Mouse (Mus musculus): ENCODE results near the gene Zfp658.

The Zfp658 gene

DNA sequence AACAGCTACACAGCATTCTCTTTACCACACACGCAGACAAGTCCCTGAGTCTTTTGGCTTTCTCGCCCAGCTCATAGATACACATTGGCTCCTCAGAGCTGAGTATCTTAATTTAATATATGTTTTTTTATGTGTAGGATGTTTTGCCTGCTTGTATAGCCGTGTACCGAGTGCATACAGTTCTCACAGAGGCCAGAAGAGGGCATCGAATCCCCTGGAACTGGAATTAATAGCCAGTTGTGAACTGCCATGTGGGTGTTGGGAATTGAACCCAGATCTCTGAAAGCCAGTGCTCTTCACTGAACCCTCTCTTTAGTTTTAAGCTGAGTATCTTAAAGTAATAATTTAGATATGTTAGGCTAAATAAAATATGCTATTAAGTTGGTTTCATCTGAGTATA lies 22.7 kb downstream of the Zfp658 start:
- no peak for DNase-seq

DNA sequence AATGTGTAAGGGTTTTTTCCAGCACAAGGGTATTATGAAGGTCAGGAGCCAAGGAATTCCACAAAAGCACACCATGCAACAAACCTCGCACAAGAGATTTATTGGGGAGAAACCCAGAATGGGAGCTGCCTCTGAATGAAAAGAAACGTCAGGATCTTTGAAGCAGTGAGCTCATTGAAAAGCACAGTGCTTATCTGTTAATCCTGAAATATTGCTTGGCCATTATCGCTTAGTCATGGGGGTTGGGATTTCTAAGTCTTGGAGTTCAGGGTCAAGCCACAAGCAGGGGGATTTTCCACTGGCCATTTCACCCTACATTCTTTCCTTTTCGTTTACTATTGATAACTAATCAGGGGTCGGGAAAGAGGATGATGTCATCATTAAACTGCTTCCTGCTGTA lies 39.8 kb downstream of the Zfp658 start:
- no peak for DNase-seq

DNA sequence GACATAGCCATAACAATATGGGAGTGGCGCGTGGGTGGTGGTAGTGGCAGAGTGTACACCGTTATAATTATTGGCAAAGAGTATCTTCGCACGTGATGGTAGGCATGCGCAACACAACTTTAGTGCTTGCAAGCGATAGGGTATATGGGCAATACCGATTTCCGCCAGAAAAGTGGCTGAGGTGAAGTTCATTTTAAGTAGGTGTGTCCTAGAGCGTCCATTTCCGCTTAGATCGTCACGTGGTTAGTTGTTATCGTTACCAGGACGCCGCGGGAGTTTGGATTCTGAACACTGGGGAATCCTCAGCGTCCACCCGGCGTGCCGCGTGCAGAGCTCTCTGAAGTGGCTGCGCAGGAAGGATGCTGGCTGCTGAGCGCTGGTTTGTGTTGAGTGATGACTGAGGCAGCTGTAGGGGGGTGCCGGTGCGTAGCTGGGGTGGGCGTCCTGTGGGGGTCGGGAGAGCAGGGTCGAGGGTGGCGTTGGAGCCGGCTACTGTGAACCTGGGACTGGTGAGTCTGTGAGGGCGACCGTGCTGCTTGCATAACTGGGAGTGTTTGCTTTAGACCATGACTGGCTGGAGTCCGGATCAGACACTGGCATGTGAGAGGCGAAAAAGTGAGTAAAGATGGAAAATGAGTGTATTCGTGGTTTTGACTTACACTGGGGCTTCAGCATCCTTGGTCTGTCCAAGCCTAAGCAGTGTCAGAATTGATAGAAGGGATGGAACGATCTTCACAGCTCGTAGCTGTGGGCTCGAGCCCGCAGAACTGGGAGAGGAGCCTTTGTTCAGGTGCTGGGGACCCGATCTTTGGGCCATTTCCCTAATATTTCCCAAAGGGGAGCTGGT lies 45.1 kb downstream of the Zfp658 start, which contains the start of gene Zfp819:
Zfp819 (plus strand) TSS at position 274 of the 847 bp plus-strand sequence.
- DNase-seq: no peak

DNA sequence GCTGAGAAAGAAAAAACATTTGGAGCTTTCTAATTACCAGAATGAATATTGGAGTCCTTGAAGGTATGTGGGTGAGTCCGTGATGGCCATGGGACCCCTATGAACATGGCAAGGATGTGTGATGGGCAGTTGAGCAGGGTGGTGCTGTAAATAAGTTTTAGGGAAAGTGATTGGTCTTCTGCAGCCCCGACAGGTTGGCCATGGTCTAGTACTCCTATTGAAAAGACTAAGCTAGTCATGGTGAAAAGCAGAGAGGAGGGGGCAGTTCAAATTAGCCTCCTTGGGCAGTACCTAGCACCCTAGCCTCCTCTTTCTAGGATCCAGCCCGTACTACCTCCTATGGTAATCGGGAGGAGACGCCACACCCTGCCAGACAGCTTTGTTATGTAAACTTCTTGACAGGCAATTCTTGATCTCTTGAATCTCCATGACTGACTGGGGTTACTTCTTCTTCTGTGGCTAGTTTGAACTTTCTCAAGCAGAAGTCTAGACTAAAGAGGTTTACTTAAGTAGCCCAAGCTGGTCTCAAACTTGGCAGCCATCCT lies 45.8 kb downstream of the Zfp658 start:
- no peak for DNase-seq

DNA sequence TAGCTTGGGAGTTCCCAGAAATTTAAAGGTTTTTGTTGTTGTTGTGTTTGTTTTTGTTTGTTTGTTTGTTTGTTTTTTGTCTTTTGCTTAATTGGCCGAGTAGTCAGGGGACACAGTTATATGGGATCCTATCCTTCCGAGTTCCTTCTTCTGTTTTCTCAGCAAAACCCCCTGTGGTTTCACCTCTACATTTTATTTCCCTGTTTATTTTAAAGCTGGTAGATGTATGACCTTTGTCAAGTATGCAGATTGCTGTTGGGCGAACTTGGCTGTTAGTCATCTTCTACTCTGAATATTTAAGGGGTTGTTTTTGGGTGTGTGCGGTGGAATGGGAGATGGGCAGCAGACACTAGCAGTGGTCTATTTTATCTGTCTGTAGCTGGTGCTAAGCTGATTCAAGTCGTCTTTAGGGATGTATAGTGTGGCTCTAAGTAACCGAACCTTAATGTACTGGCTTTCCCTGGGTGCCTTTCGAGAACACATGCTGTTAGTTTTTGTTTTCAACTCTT lies 46.3 kb downstream of the Zfp658 start:
- no peak for DNase-seq

DNA sequence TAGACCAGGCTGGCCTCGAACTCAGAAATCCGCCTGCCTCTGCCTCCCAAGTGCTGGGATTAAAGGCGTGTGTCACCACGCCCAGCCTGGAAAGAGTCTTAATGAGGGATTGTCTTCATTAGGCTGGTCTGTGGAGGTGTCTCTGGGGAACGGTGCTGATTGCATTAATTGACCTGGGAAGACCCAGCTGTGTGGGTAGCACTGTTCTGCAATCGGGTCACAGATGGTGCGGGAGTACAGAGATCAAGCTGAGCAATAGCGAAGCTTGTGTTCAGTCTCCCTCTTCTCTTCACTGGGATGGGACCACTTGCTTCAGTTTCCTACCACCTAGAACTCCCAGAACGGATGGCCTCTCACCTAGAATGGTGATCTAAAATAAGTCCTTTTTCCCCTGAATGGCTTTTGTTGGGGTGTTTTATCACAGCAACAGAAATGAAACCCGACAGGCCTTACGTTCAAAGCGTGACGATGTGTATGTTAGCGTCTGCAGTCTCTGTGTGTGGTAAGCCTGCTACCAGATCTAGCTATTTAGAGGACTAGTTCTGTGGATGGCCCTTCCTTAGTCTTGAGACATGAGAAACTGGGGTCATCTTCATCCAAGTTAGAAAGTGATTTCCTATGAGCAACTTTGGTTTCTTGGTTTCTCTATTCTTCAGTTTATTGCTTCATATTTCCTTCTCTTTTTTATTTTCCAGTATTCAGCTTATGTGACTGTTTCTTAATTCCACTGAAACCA lies 51.9 kb downstream of the Zfp658 start:
- DNase-seq: no peak

DNA sequence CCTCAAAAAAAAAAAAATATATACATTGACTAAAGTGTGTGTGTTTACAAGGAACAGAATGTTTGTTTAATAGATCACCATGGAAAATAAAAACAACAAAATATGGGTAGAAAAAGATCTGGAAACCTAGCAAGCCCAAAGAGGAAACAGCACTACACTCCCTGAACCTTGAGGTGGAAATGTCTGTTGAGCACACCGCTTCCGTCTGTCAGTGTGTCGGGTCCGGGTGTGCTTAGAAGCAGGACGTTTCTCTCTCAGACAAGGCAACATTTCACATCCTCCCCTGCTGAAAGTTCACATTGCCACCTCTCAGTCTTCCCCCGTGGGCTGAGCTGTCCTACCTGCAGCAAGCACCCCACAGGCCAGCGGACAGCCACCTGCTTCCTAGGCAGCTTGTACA lies 60.9 kb downstream of the Zfp658 start:
- DNase-seq: no peak

DNA sequence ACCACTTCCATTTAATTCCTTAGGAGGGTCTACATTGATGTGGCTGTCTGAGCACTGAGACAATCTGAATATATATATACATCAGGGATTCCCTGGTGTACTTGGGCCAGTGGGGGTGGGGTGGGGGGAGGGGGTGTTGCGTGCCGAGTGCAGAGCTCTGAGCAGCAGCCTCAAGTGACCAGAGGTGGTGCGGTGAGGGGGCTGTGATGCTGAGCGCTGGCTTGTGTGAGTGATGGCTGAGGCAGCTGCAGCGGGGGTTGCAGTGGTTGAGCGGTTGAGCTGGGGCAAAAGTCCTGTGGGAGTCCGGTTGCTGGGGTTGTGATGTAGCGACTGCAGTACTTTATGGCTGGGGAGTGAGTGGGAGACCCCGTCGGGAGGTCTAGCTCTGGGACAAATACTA lies 61.8 kb downstream of the Zfp658 start:
- DNase-seq: no peak

Measured in cerebellum, adult 11 months (tissue).